Mouse (Mus musculus) Patski (cell line): Measurements from ENCODE around the gene Fam20a. TPM values are rescaled to one million over a fixed set of nuclear protein-coding genes. Genes with fewer than 3 reads are reported as not detected.

Experiments used
- ATAC-seq: fragments of 100-300 bp; one replicate; pipeline ENCODE4 v1.8.0; 2021
- CTCF ChIA-PET: fragments of 350-600 bp; sonication (Branson Sonifier 250); formaldehyde crosslinking; loops from one replicate; lab custom pipeline; 2022; ENCODE audit warnings: inconsistent platforms; lab: Charles Lee
- POLR2A ChIA-PET: fragments of 350-600 bp; sonication (Branson Sonifier 250); formaldehyde crosslinking; loops from one replicate; lab custom pipeline; 2022; ENCODE audit warnings: antibody characterized with exemption, inconsistent platforms; lab: Charles Lee
- DNase-seq: peaks from one replicate; pipeline ENCODE4 v3.0.0-alpha.2; 2011; ENCODE audit warnings: low read depth, low spot score
- H3K27me3 ChIP-seq: fragments of 371-371 bp; one replicate; pipeline ENCODE4 v1.5.1; 2021
- CTCF ChIP-seq: fragments of 100-300 bp; IDR thresholded peaks from one replicate; pipeline ENCODE4 v1.5.1; 2021
- in situ Hi-C: fragments of 300-500 bp; cut with MboI; formaldehyde crosslinking; loops from 3 replicates; pipeline ENCODE4 v1.11.1; 2018; ENCODE audit warnings: low pct_unique_long_range_greater_than_20kb, mixed read lengths
- polyA plus RNA-seq: library from polyadenylated mRNA; unstranded; gene quantifications from one replicate; pipeline ENCODE4 v1.2.3, GENCODE M21; 2021

Gene Fam20a
- polyA plus RNA-seq, 1 experiment from 2014 or later, result 0.14 TPM

GRCm38 (mm10) chr11:109656232-109656631 lies 65.8 kb downstream of the Fam20a start:
- CTCF ChIA-PET, result interaction anchor here (1.4 kb wide), 1 partner anchor 14 kb away, joined by 5 read pairs; no protein-coding TSS in a partner anchor
- POLR2A ChIA-PET, result no interaction called here
- DNase-seq (no peak), ATAC-seq (no peak)
- H3K27me3 ChIP-seq, result no peaks in the 10 kb centered on the region
- in situ Hi-C loops, result no loop called here
- TF ChIP-seq CTCF, result no peak

GRCm38 (mm10) chr11:109654581-109654980 lies 67.5 kb downstream of the Fam20a start:
- CTCF ChIA-PET, result no interaction called here
- no peak for TF ChIP-seq CTCF
- DNase-seq, result no peak
- POLR2A ChIA-PET, result interaction anchor here (1.0 to 1.4 kb wide), 2 partner anchors 18 to 44 kb away, joined by 3 read pairs; no protein-coding TSS in a partner anchor
- in situ Hi-C loops, result no loop called here
- H3K27me3 ChIP-seq, result no peaks in the 10 kb centered on the region
- no peak for ATAC-seq

DNA sequence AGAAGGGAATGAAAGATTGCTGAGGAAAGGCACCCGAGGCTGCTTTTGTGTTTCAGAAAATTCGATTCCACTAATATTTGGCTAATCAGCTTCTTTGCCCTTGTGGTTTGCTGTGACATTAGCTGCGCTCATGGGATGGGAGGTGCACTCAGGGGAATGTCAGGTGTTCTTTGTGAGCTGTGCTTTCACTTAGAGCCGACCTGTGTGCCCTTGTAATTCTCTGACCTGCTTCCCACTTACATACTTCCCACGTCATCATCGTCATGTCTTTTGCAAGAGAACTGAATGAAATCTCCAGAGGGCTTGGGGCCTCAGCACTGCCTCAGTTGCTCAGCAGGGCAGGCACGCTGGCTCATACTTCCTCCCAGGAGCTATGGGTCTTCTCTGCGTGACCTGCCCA lies 68.9 kb downstream of the Fam20a start:
- POLR2A ChIA-PET, result interaction anchor here (0.8 to 1.6 kb wide), 4 partner anchors 16 to 43 kb away, joined by 3 to 6 read pairs (median 3); no protein-coding TSS in a partner anchor
- TF ChIP-seq CTCF, result no peak
- DNase-seq, result no peak
- in situ Hi-C loops, result no loop called here
- CTCF ChIA-PET, result interaction anchor here (1.0 to 2.1 kb wide), 3 partner anchors 9 to 32 kb away, joined by 3 to 9 read pairs (median 8); no protein-coding TSS in a partner anchor
- ATAC-seq, result no peak
- H3K27me3 ChIP-seq, result no peaks in the 10 kb centered on the region

DNA sequence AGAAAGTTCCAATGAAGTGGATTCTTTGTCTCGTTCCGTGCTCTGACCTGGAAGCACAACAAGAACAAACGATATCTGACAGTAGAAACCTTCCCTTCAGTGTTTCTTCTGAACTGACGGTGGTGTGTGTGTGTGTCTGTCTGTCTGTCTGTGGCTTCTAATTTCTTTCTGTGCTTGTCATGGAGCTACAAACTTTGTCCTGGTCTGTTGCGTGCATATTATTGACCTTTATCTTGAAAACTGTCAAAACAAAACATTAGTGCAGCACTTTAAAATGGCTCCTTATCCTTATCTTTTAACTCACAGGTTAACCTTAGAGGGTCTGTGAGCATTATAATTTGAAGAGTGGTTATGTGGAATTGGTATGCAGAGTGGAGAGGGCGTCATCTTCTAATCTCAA lies 69.6 kb downstream of the Fam20a start:
- no peak for ATAC-seq
- no peak for TF ChIP-seq CTCF
- no peaks in the 10 kb centered on the region for H3K27me3 ChIP-seq
- no peak for DNase-seq
- ChIA-PET POLR2A (interaction anchor here (0.8 to 1.6 kb wide), 3 partner anchors 17 to 32 kb away, joined by 3 to 6 read pairs (median 3); no protein-coding TSS in a partner anchor), CTCF (interaction anchor here (1.6 to 2.1 kb wide), 3 partner anchors 10 to 31 kb away, joined by 4 to 9 read pairs (median 8); no protein-coding TSS in a partner anchor)
- in situ Hi-C loops, result no loop called here

DNA sequence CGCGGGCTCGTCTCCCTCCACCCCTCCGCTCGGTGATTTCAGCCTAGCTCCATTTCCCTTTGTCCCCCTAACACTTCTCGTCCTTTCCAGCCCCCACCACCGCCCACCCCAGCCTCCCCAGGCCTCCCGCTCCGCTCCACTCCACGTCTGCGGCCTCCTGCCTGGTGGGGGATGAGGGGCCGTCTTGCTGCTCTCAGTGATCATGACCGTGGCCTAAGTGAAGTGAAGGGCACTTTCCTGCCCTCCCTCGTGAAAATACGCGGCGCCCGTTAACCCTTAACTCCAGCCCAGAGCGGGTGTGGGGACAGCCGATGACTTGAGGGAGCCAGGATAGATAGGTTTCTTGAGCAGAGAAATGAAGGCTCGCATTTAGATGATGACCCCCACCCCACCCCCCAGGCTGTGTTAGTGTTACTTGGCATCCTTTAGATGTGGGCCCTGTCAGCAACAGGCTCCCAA lies 70.5 kb downstream of the Fam20a start:
- ChIA-PET CTCF (interaction anchor here (1.6 kb wide), 1 partner anchor 19 kb away, joined by 4 read pairs; no protein-coding TSS in a partner anchor), POLR2A (interaction anchor here (0.9 kb wide), 1 partner anchor 10 kb away, joined by 3 read pairs; no protein-coding TSS in a partner anchor)
- DNase-seq (no peak), ATAC-seq (no peak)
- H3K27me3 ChIP-seq, result no peaks in the 10 kb centered on the region
- TF ChIP-seq CTCF, result no peak
- in situ Hi-C loops, result no loop called here

DNA sequence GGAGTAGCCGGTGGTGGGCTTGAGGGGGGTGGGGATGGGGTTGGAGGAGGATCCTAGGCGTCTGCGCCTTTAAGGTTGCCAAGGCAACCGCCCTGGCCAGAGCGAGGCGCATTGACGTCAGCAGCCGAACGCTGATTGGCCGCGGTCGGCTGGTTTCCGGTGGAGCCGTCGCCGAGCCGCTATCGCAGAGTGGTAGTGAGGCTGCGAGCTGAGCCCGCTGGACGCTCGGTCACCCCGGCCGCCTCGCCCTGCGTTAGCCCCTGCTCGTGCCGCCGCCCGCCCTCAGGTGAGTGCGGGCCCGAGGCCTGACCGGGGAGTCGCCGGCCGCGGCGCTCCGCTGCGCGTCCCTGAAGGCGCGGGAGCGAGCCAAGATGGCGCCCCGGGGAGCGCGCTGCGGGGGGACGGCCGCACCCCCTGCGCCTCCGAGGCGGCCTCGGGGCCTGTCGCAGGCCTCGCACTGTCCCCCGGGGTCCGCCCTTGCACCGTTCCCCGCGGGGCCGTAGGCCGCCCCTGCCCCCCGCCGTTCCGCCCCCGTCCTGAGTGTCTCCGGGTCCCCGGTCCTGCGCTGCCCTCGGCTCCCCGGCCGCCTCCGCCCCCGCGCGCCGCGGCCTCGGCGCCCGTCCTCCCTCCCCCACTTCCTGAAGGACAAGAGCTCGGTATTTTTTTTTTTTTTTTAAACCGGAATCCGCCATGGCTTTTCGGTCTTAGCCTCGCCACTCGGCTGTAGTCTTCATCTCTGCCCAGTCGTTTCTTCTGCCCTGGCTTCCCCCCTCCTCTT lies 71.1 kb downstream of the Fam20a start:
- ATAC-seq, result peak; percentile 90
- H3K27me3 ChIP-seq, result no peaks in the 10 kb centered on the region
- ChIA-PET CTCF (interaction anchor here (1.6 kb wide), 1 partner anchor 20 kb away, joined by 4 read pairs; no protein-coding TSS in a partner anchor), POLR2A (interaction anchor here (0.6 to 1.4 kb wide), 5 partner anchors 10 to 72 kb away, joined by 3 to 5 read pairs (median 4); no protein-coding TSS in a partner anchor)
- TF ChIP-seq CTCF, result no peak
- DNase-seq, result no peak
- in situ Hi-C loops, result no loop called here

DNA sequence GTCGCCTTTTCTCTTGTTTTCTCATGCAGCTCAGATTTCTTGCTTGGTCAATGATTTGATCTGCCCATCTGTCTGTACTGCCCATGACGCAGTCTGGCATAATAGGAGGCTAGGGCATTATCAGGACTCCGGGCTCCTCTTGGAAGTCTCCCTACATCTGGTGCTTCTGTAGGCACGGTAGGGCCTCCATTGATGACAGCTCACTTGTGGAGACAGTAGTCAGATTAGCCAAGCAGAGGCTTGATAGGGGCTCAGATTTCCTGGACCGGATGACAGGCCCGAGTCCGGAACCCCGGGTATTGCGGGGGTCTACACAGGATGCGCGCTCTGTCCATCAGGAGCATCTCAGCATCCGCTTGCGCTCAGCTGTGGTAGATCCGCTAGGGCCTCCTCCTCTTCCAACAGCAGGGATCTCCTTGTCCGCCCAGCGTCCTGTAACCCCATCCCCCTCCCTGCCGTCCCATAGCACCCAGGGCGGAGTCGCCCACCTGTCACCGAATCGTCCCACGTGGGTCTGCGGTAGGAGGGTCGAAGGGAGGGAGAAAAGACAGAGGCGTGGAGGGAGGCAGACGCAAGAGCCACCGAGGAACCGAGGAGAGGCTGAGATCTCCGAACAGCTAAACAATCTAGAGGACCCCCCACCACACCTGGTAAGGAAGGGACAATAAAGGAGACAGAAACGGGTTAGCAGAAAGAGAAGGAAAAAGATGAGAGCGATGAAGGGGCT lies 71.9 kb downstream of the Fam20a start:
- TF ChIP-seq CTCF, result no peak
- ChIA-PET POLR2A (interaction anchor here (0.6 to 1.4 kb wide), 4 partner anchors 13 to 40 kb away, joined by 3 to 4 read pairs (median 4); no protein-coding TSS in a partner anchor), CTCF (interaction anchor here (1.4 to 1.9 kb wide), 2 partner anchors 28 to 31 kb away, joined by 5 to 6 read pairs; no protein-coding TSS in a partner anchor)
- DNase-seq (no peak), ATAC-seq (peak; percentile 54)
- in situ Hi-C loops, result no loop called here
- no peaks in the 10 kb centered on the region for H3K27me3 ChIP-seq

GRCm38 (mm10) chr11:109649206-109649605 lies 72.9 kb downstream of the Fam20a start, which contains the start of gene Prkar1a:
Gene Prkar1a, plus strand, starts transcription at chr11:109649405.
- DNase-seq (no peak), ATAC-seq (no peak)
- ChIA-PET POLR2A (interaction anchor here (1.4 kb wide), 1 partner anchor 39 kb away, joined by 4 read pairs; no protein-coding TSS in a partner anchor), CTCF (interaction anchor here (1.4 to 1.9 kb wide), 2 partner anchors 27 to 30 kb away, joined by 5 to 6 read pairs; no protein-coding TSS in a partner anchor)
- TF ChIP-seq CTCF, result no peak
- no peaks in the 10 kb centered on the region for H3K27me3 ChIP-seq
- in situ Hi-C loops, result no loop called here

GRCm38 (mm10) chr11:109648510-109648909 lies 73.6 kb downstream of the Fam20a start:
- no peak for TF ChIP-seq CTCF
- DNase-seq (no peak), ATAC-seq (no peak)
- POLR2A ChIA-PET, result no interaction called here
- no peaks in the 10 kb centered on the region for H3K27me3 ChIP-seq
- in situ Hi-C loops, result no loop called here
- CTCF ChIA-PET, result interaction anchor here (1.9 kb wide), 1 partner anchor 27 kb away, joined by 5 read pairs; no protein-coding TSS in a partner anchor
